Mouse (Mus musculus): ENCODE measurements around the gene Ube2o.
A peak's percentile ranks its signal among the peaks of the same experiment; 100 is the strongest.

The Ube2o gene

GRCm38 (mm10) chr11:116543110-116543509 is 38.1 kb downstream of the Ube2o start:
- DNase-seq (ENCODE audit: low read depth, low spot score): no peak

GRCm38 (mm10) chr11:116541183-116541582 is 40.1 kb downstream of the Ube2o start:
- no peak for DNase-seq (ENCODE audit: low read depth, low spot score)

- DNase-seq (ENCODE audit: low read depth, low spot score): no peak
Observed at GRCm38 (mm10) chr11:116538142-116538735, 43.0 kb downstream of the Ube2o start.

GRCm38 (mm10) chr11:116537388-116537787 is 43.9 kb downstream of the Ube2o start:
- no peak for DNase-seq (ENCODE audit: low read depth, low spot score)

- no peak for DNase-seq (ENCODE audit: low read depth, low spot score)
Observed at GRCm38 (mm10) chr11:116536685-116537084, 44.6 kb downstream of the Ube2o start.

GRCm38 (mm10) chr11:116534154-116534865 is 46.9 kb downstream of the Ube2o start:
- peak; percentile 54 for DNase-seq (ENCODE audit: low read depth, low spot score)

GRCm38 (mm10) chr11:116533341-116534153 is 47.7 kb downstream of the Ube2o start:
- no peak for DNase-seq (ENCODE audit: low read depth, low spot score)

- DNase-seq (ENCODE audit: low read depth, low spot score): no peak
Observed at GRCm38 (mm10) chr11:116532810-116533338, 48.4 kb downstream of the Ube2o start.

GRCm38 (mm10) chr11:116532262-116532809 is 48.9 kb downstream of the Ube2o start:
- no peak for DNase-seq (ENCODE audit: low read depth, low spot score)

- DNase-seq (ENCODE audit: low read depth, low spot score): no peak
Observed at GRCm38 (mm10) chr11:116531371-116532191, 49.7 kb downstream of the Ube2o start.

- no peak for DNase-seq (ENCODE audit: low read depth, low spot score)
Observed at GRCm38 (mm10) chr11:116530187-116531147, 50.8 kb downstream of the Ube2o start, which contains the start of gene Sphk1. Gene Sphk1 (plus strand): TSS chr11:116530925.

- no peak for DNase-seq (ENCODE audit: low read depth, low spot score)
Observed at GRCm38 (mm10) chr11:116528636-116529320, 52.5 kb downstream of the Ube2o start.

- DNase-seq (ENCODE audit: low read depth, low spot score): peak; percentile 59
Observed at GRCm38 (mm10) chr11:116523699-116524189, 57.5 kb downstream of the Ube2o start.

GRCm38 (mm10) chr11:116522886-116523698 is 58.2 kb downstream of the Ube2o start:
- no peak for DNase-seq (ENCODE audit: low read depth, low spot score)

- no peak for DNase-seq (ENCODE audit: low read depth, low spot score)
Observed at GRCm38 (mm10) chr11:116522046-116522445, 59.2 kb downstream of the Ube2o start.

- DNase-seq (ENCODE audit: low read depth, low spot score): no peak
Observed at GRCm38 (mm10) chr11:116521143-116521542, 60.1 kb downstream of the Ube2o start.

GRCm38 (mm10) chr11:116518482-116518881 is 62.8 kb downstream of the Ube2o start:
- DNase-seq (ENCODE audit: low read depth, low spot score): no peak

Measured in skeletal muscle tissue, adult 2 months (tissue).